Mouse (Mus musculus): Measurements from ENCODE around the gene Mrps21.
"Not testable (repeated sequence)": the region's sequence is repeated elsewhere in the genome, so short reads cannot be mapped to it uniquely, and the experiment has no call there.

The Mrps21 gene

GRCm38 (mm10) chr3:95871392-95871867 lies at the start of gene Mrps21:
Mrps21 (minus strand) TSS chr3:95871519.
- DNase-seq (ENCODE audit: low spot score in 2 of 2) = peak; percentile 79 to 88

- DNase-seq (ENCODE audit: low spot score in 2 of 2) = not testable (repeated sequence)
These were observed 49.2 kb upstream of the Mrps21 start for GRCm38 (mm10) chr3:95920532-95920931.

- DNase-seq (ENCODE audit: low spot score in 2 of 2) = no peak
These were observed 45.4 kb upstream of the Mrps21 start for GRCm38 (mm10) chr3:95916760-95917159.

GRCm38 (mm10) chr3:95914706-95915105 lies 43.4 kb upstream of the Mrps21 start:
- DNase-seq (ENCODE audit: low spot score in 2 of 2) = no peak

- DNase-seq (ENCODE audit: low spot score in 2 of 2) = no peak
These were observed 36.3 kb upstream of the Mrps21 start for GRCm38 (mm10) chr3:95907613-95908012.

- no peak for DNase-seq (ENCODE audit: low spot score in 2 of 2)
These were observed 35.5 kb upstream of the Mrps21 start for GRCm38 (mm10) chr3:95906860-95907259.

GRCm38 (mm10) chr3:95905940-95906492 lies 34.7 kb upstream of the Mrps21 start:
- no peak for DNase-seq (ENCODE audit: low spot score in 2 of 2)

- peak in 1 of 2 experiments; percentile 60 for DNase-seq (ENCODE audit: low spot score in 2 of 2)
These were observed 34.0 kb upstream of the Mrps21 start for GRCm38 (mm10) chr3:95905146-95905939.

GRCm38 (mm10) chr3:95904568-95904967 lies 33.2 kb upstream of the Mrps21 start, which contains the start of gene Car14:
Car14 (minus strand) TSS chr3:95904691.
- DNase-seq (ENCODE audit: low spot score in 2 of 2) = no peak

GRCm38 (mm10) chr3:95903753-95904502 lies 32.6 kb upstream of the Mrps21 start:
- no peak for DNase-seq (ENCODE audit: low spot score in 2 of 2)

- DNase-seq (ENCODE audit: low spot score in 2 of 2) = no peak
These were observed 31.3 kb upstream of the Mrps21 start for GRCm38 (mm10) chr3:95902643-95903042.

- DNase-seq (ENCODE audit: low spot score in 2 of 2) = no peak
These were observed 31.0 kb upstream of the Mrps21 start for GRCm38 (mm10) chr3:95902373-95902625.

GRCm38 (mm10) chr3:95901616-95902372 lies 30.5 kb upstream of the Mrps21 start:
- DNase-seq (ENCODE audit: low spot score in 2 of 2) = no peak

- DNase-seq (ENCODE audit: low spot score in 2 of 2) = no peak
These were observed 28.6 kb upstream of the Mrps21 start for GRCm38 (mm10) chr3:95899800-95900524.

GRCm38 (mm10) chr3:95895501-95895900 lies 24.2 kb upstream of the Mrps21 start:
- DNase-seq (ENCODE audit: low spot score in 2 of 2) = not testable (repeated sequence)

GRCm38 (mm10) chr3:95894317-95895160 lies 23.2 kb upstream of the Mrps21 start:
- no peak for DNase-seq (ENCODE audit: low spot score in 2 of 2)

GRCm38 (mm10) chr3:95893606-95894316 lies 22.4 kb upstream of the Mrps21 start, which contains the start of gene Aph1a:
Aph1a (plus strand) TSS chr3:95893969.
- DNase-seq (ENCODE audit: low spot score in 2 of 2) = peak; percentile 97

GRCm38 (mm10) chr3:95893126-95893525 lies 21.8 kb upstream of the Mrps21 start:
- DNase-seq (ENCODE audit: low spot score in 2 of 2) = no peak

Measured in right cerebral cortex, postnatal 36 days (tissue).